Mouse (Mus musculus): Measurements from ENCODE around the gene Igsf9.

DNA sequence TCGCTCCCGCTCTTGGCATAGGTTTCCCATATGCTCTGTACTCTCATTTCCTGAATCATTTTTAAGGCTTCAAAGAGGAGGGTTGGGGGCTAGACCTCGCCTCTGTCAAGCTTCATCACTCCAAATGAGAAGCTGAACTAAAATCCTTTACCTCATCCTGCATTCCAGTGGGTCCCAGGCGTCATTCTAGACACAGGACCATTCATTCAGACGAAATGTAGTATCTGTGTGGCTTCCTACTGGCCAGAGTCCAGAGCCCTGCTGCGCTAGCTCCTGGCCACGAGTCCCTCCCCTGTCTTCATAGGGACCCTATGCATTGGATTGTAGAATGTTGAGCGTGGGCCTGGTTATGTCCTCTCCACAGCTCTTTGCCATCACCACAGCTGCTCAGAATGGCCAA lies 23.2 kb downstream of the Igsf9 start:
- no peak for TF ChIP-seq EP300 (IDR thresholded peaks at IDR 0.05; ENCODE audit: low read depth)
- no peak for TF ChIP-seq CTCF (IDR thresholded peaks at IDR 0.05; ENCODE audit: low read depth)
